Mouse (Mus musculus) erythroblast, embryonic 14.5 days (primary cell): ENCODE data around the gene Atg2a. TPM values are rescaled to one million over a fixed set of nuclear protein-coding genes. Genes with fewer than 3 reads are reported as not detected.
A peak's percentile ranks its signal among the peaks of the same experiment; 100 is the strongest.

Experiments
- H3K27me3 ChIP-seq: 2 replicates; pipeline ENCODE4 v1.6.1; 2012; ENCODE audit warnings: inconsistent platforms; ENCODE audit not compliant: control insufficient read depth
- H3K36me3 ChIP-seq: 2 replicates; pipeline ENCODE4 v1.6.1; 2012; ENCODE audit warnings: mild to moderate bottlenecking, inconsistent platforms; ENCODE audit not compliant: control insufficient read depth
- H3K4me1 ChIP-seq: 2 replicates; pipeline ENCODE4 v1.6.1; 2012; ENCODE audit warnings: inconsistent platforms; ENCODE audit not compliant: control insufficient read depth
- H3K4me3 ChIP-seq: replicated peaks from 2 replicates; pipeline ENCODE3; 2012; ENCODE audit warnings: moderate library complexity, mild to moderate bottlenecking, inconsistent platforms
- H3K9me3 ChIP-seq: 2 replicates; pipeline ENCODE4 v1.6.1; 2012; ENCODE audit warnings: low read length, inconsistent platforms, mixed read lengths; ENCODE audit not compliant: control insufficient read depth
- GATA1 ChIP-seq: IDR thresholded peaks from 2 replicates; pipeline ENCODE4 v1.6.1; 2012; ENCODE audit warnings: low read length, inconsistent platforms, mixed read lengths
- TAL1 ChIP-seq: IDR thresholded peaks from 3 replicates; pipeline ENCODE4 v1.6.1; 2012; ENCODE audit warnings: low read length, inconsistent platforms, mixed read lengths
- polyA plus RNA-seq: library from polyadenylated mRNA; stranded (reverse); fragments of >175 nt; gene quantifications from 2 replicates; pipeline ENCODE4 v1.2.3, GENCODE M21; 2012

Gene Atg2a
- polyA plus RNA-seq, 1 experiment, result 5.6 TPM

DNA sequence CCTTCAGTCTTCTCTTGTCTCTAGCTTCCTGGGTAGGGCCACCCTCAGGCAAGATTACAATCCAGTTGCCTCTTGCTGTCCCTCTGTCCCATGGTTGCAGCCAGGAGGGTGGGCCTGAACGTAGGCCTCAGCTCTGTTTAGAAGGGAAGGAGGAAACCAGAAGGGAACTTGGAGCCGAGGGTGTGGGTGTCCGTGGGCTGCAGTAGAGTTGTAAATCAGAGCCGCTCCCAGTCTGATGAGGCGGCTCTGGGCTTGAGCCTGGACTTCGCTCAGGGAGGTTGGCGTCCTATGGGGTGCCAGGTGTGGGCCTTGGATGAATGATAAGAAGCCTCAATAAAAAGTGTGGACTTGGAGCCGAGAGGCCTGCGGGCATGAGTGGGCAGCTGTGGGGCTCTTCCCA lies 22.7 kb downstream of the Atg2a start:
- Histone ChIP-seq H3K4me3 (peak overlapping the region; percentile 53), H3K9me3 (peaks cover 2% of the 10 kb centered on the region; the same call in 1 of the 2 replicates), H3K27me3 (0 out of 2 replicates have a peak, but pooled peaks cover 4% of the 10 kb centered on the region), H3K36me3 (peaks cover 28% of the 10 kb centered on the region), H3K4me1 (peaks cover 13% of the 10 kb centered on the region)
- TF ChIP-seq TAL1, result no peak
- no peak for TF ChIP-seq GATA1

DNA sequence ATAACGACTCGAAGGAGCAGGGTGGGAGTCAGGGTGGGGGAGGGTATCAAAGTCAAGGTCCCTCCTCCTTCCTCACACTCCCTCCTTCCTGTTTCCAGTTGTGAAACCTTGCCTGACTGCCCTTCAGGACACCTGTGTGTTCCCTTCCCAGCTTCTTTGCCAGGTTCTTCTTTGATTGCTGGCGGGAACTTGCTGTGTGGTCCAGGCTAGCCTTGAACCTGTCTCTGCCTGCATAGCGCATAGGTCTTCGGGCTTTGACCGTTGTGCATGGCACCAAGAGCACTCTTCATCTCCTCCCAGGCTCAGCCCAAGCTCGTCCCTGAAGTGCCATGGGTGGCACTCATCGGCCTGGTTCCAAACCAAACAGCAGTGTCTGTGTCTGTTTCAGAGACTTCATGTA lies 23.5 kb downstream of the Atg2a start:
- Histone ChIP-seq H3K4me1 (peaks cover 16% of the 10 kb centered on the region), H3K27me3 (0 out of 2 replicates have a peak, but pooled peaks cover 4% of the 10 kb centered on the region), H3K36me3 (peaks cover 23% of the 10 kb centered on the region), H3K4me3 (no peak overlapping the region), H3K9me3 (peaks cover 2% of the 10 kb centered on the region; the same call in 1 of the 2 replicates)
- TF ChIP-seq GATA1 (no peak), TAL1 (no peak)

DNA sequence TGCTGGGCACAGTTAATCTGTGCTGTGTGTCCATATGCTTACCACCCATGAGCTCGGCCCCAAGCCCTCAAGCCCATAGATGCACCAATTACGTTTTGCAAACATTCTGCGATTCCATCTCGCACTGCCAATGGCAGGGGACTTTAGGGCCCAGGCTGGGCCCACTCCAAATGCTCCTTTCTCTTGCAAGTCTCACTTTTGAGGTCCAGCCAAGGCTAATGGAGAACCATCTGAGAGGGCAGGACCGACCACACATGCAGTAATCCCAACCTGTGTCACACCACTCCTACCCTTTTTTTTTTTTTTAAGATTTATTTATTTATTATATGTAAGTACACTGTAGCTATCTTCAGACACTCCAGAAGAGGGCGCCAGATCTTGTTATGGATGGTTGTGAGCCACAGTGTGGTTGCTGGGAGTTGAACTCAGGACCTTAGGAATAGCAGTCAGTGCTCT lies 24.3 kb downstream of the Atg2a start:
- Histone ChIP-seq H3K36me3 (peaks cover 15% of the 10 kb centered on the region), H3K9me3 (peaks cover 2% of the 10 kb centered on the region; the same call in 1 of the 2 replicates), H3K27me3 (0 out of 2 replicates have a peak, but pooled peaks cover 4% of the 10 kb centered on the region), H3K4me1 (peaks cover 17% of the 10 kb centered on the region), H3K4me3 (no peak overlapping the region)
- TF ChIP-seq TAL1 (no peak), GATA1 (no peak)

DNA sequence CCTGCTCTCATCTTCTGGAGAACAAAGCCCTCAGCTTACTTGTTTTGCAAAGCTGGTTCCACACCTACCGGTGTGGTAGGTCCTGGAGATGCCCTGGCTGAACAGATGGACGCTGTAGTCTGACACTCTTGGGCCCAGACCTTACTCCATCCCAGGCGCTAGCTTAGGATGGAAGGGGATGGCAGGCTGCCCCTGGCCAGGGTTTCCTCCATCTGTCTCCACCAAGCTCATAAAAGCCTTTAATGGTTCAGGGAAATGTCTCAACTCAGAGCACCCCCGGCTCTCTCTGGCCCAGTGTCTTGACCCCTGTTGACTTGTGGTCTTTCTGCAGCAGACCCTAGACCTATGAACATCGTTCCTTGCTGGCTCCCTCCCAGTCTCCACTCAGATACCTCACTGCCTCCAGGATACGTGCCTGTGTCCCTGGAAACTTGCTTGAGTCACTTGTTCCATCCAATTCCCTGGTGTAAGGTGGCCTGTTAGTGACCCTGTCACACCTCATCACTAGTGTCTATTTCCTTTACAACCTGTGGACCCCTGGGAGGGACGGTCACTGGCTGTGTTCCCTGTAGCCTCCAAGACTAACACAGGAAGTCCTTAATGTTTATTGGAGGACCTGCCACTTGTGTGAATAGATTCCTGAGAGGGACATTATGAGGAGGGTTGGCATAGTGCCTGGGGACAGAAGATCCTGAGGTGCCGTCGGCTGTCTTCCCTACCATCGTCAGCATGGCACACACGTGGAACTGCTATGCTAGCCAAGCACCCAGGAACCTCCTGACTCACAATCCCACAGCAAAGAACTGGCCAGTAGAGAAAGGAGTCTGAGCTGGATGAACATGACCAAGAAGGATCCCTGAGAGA lies 26.1 kb downstream of the Atg2a start:
- no peak overlapping the region for H3K4me3 ChIP-seq
- H3K36me3 ChIP-seq, result no peaks in the 10 kb centered on the region; the same call in none of the 2 replicates
- TF ChIP-seq TAL1, result no peak
- no peak for TF ChIP-seq GATA1
- H3K4me1 ChIP-seq, result peaks cover 22% of the 10 kb centered on the region
- H3K27me3 ChIP-seq, result 0 out of 2 replicates have a peak, but pooled peaks cover 4% of the 10 kb centered on the region
- H3K9me3 ChIP-seq, result no peaks in the 10 kb centered on the region

DNA sequence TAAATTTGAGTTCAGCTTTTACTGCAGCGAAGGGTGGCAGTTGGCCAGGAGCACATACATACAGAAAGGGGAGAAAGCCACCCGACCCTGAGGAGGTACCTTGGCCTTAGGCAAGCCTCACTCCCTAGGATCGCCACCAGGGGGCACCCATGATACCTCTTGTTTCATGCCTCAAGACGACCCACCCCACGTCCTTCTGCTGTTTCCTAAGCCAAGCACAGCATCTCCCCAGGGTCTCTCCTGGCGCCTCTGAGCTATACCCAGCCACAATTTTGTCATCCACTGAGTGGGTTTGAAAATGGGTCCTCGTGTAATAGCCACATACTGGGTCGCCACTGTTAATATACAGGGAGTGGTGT lies 26.7 kb downstream of the Atg2a start:
- TF ChIP-seq GATA1, result no peak
- TF ChIP-seq TAL1, result no peak
- no peaks in the 10 kb centered on the region; the same call in 1 of the 2 replicates for H3K36me3 ChIP-seq
- peaks cover 22% of the 10 kb centered on the region for H3K4me1 ChIP-seq
- H3K27me3 ChIP-seq, result 0 out of 2 replicates have a peak, but pooled peaks cover 4% of the 10 kb centered on the region
- H3K4me3 ChIP-seq, result no peak overlapping the region
- no peaks in the 10 kb centered on the region for H3K9me3 ChIP-seq

DNA sequence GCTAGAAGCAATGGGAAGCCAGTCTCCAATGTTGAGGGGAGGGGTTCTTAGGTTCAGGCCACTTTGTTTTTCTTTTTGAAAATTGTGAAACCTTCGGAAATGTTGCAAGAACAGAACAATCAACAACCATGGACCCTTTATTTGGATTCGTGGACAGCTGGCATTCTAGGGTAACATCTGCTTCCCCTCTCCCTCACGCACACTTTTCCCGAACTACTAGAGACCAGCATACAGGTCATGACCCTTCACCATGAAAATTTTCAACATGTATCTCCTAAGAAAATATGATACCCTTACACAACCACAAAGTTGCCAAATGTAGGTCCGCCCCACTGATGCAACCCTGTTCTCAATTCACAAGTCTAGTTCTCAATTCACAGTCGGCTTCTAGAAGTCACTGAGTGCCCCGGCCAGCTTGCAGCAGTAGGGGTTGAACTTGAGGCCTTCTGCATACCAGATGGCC lies 27.2 kb downstream of the Atg2a start:
- H3K4me3 ChIP-seq, result no peak overlapping the region
- TF ChIP-seq GATA1 (no peak), TAL1 (no peak)
- H3K4me1 ChIP-seq, result peaks cover 22% of the 10 kb centered on the region
- 0 out of 2 replicates have a peak, but pooled peaks cover 4% of the 10 kb centered on the region for H3K27me3 ChIP-seq
- H3K36me3 ChIP-seq, result no peaks in the 10 kb centered on the region; the same call in 1 of the 2 replicates
- H3K9me3 ChIP-seq, result no peaks in the 10 kb centered on the region

DNA sequence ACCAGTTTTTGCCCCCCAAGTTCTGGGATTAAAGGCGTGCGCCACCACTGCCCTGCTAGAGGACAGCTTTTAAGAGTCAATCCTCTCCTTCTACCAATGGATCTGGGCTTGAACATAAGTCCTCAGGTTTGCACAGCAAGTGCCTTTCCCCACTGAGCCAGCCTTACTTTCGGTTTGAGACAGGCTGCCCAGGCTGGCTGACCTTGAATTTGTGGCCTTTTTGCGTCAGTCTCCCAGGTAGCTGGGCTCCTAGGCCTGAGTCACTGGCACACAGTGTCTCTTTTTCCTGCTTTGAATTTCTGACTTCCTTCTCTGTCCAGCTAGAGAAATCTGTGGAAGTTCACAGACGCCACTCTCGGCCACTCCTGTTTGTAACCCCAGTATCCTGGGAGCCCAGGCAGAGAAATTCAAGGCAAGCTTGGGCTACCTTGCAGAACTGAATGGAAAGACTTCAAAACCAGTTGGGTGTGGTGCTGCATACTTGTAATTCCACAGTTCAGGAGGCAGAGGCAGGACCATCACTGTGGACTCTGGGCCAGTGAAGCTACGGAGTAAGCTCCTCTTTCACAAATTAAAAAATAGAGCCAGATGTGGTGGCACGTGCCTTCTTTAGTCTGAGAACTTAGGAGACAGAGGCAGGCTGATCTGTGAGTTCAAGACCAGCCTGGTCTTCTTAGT lies 28.5 kb downstream of the Atg2a start:
- Histone ChIP-seq H3K9me3 (no peaks in the 10 kb centered on the region), H3K27me3 (0 out of 2 replicates have a peak, but pooled peaks cover 4% of the 10 kb centered on the region), H3K4me1 (peaks cover 29% of the 10 kb centered on the region), H3K4me3 (no peak overlapping the region), H3K36me3 (no peaks in the 10 kb centered on the region; the same call in 1 of the 2 replicates)
- no peak for TF ChIP-seq TAL1
- TF ChIP-seq GATA1, result no peak

DNA sequence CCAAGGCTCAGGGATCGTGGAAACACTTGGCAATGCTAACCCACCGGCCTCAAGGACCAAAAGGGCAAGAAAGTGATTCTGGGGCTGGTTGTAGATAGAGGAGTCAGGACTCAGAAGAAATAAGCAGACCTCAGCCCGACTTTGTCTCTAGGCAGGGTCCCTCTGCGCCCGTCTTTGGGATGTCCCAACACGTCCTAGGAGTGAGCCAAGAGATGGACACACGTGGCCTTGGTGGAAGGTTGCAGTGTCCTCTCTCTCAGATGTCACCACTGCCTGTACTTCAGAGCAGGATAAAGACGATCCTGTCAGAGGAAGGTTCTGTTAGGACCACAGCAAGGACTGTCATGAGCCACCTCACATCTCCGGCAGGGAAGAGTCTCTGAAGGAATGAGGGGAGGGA lies 29.2 kb downstream of the Atg2a start:
- no peak for TF ChIP-seq GATA1
- no peak for TF ChIP-seq TAL1
- H3K4me3 ChIP-seq, result no peak overlapping the region
- H3K9me3 ChIP-seq, result no peaks in the 10 kb centered on the region
- 0 out of 2 replicates have a peak, but pooled peaks cover 4% of the 10 kb centered on the region for H3K27me3 ChIP-seq
- H3K4me1 ChIP-seq, result peaks cover 36% of the 10 kb centered on the region
- no peaks in the 10 kb centered on the region for H3K36me3 ChIP-seq

DNA sequence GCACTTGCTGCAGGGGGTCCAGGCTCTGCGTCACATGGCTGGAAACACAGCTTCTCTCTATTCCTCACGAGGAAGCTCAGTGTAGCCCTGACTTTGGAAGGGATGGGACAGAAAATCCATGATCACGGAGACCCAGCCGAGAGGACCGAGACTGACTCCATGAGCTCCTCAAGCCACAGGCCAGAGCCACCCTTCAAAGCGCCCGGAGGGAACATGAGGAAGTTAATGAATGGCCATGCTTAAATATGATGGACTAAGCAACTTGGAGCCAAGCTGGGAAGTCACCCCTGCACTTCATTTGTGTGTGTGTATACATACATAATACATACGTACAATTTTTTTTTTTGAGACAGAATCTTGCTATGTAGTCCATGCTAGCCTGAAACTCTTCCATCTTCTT lies 29.7 kb downstream of the Atg2a start:
- Histone ChIP-seq H3K27me3 (0 out of 2 replicates have a peak, but pooled peaks cover 4% of the 10 kb centered on the region), H3K4me3 (no peak overlapping the region), H3K4me1 (peaks cover 42% of the 10 kb centered on the region), H3K36me3 (no peaks in the 10 kb centered on the region), H3K9me3 (no peaks in the 10 kb centered on the region)
- TF ChIP-seq TAL1 (no peak), GATA1 (no peak)
